Mouse (Mus musculus) testis, adult 2 months (tissue): ENCODE results near the gene Shroom3.

Source experiments
- CTCF ChIP-seq: fragments of 200-500 bp; IDR thresholded peaks from 2 replicates; pipeline ENCODE4 v1.5.1; 2012; ENCODE audit warnings: low read depth, mild to moderate bottlenecking, inconsistent platforms, low read length, moderate library complexity; ENCODE audit not compliant: control insufficient read depth, insufficient read depth, insufficient replicate concordance
- POLR2A ChIP-seq: fragments of 200-500 bp; IDR thresholded peaks from 2 replicates; pipeline ENCODE4 v1.6.1; 2012; ENCODE audit warnings: low read depth, mild to moderate bottlenecking, inconsistent platforms, low read length, moderate library complexity; ENCODE audit not compliant: control insufficient read depth

GRCm38 (mm10) chr5:92635891-92636290, 47.3 kb upstream of the Shroom3 start:
- TF ChIP-seq POLR2A (no peak), CTCF (no peak)
